Mouse (Mus musculus): ENCODE measurements at regions not wholly inside any gene's neighbourhood (a gene's known extent, or its start where the extent isn't known, plus 50 kb on each side); places are given as distances from the start of the nearest gene placed in this dataset.

DNA sequence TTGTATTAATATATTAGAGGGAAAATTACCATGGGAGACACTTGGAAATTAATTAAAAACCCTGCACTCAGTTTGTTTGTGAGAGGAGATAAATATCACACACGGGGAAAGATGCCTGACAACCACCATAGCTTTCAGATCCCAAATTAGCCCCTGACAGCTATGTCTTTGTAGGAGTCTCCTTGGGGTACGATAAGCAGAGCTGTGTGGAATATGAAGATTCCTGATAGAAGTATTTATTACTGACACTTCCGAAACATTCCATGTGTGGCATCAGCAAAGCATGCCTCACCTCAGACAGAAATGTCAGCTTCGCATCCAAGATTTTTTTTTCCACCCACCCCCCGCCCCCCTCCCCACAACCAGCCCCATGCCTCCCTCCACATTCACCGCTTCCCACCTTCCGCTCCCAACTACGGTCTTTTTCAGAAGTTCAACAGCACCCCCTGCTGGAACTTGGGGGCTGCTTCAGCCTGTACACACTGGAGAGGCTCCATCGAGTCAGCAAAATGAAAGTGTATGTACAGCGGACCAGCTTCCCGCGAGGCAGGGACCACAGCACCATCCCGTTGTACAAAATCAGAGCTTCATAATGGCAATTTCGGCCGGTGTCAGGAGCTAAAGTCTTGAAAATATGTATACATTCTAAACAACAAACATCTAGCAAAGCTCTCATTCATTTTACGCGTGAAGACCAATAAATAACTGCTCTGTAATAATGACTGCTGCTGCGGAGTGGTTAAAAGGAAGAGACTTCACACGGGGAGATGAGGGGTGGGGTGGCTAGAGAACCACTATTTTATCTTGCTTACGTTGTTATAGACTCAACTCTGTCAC, 66.7 kb downstream of the Rwdd3 start:
- DNase-seq (ENCODE audit: low spot score in 2 of 2): peak; percentile 50 to 73

DNA sequence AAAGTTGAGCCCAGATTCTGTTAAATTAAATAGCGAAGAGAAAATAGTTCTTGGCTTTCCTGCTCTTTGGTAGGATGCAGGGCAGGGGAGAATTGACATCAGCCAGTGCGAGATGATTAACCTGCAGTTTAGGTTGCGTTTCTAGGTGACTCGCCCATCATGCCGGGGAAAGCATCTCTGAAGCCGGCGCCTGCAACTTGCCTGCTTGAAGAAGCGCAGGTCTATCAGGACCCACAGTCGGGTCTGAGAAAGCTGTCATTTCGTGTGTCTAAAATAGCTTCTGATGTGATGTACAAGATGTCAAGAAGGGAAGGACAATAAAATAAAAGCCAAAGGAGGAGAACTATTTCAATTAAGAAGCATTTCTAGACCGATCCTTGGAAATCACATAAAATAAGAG, 68.6 kb downstream of the Rwdd3 start:
- no peak for DNase-seq (ENCODE audit: low spot score in 2 of 2)

- DNase-seq (ENCODE audit: low spot score in 2 of 2): no peak
Measured at GRCm38 (mm10) chr3:121102120-121102519, 69.4 kb downstream of the Rwdd3 start.

DNA sequence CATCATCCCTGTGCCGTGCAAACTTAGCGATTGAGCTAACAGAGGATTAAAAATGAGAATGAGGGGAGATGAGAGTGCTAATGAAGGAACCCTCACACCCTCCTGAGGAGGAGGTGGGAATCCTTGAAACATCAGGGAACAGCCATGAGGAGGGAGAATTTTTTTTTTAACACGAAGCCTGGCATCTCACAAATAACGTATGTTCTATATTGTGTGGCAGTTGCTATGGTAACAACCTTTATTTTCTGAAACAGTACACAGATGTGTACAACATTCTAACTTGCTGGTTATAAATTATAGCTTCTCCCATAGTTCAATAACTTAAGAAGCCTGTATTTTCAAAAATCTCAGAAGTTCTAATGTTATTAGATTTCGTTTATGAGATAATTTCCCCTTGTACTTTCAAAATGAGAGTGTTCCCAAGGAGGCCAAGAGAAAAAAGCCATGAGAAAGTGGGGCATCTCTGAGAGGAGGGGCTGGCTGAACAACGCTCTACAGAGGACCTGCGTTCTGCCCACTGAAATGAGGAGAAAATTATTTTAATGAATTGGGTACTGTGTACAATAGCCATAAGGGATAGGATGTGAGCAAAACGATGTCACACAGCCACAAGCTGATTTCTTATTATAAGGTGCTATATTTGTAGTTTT, 71.2 kb downstream of the Rwdd3 start:
- no peak for DNase-seq (ENCODE audit: low spot score in 2 of 2)

GRCm38 (mm10) chr3:121093509-121093908, 78.0 kb downstream of the Rwdd3 start:
- DNase-seq (ENCODE audit: low spot score in 2 of 2): peak in 1 of 2 experiments; percentile 18

DNA sequence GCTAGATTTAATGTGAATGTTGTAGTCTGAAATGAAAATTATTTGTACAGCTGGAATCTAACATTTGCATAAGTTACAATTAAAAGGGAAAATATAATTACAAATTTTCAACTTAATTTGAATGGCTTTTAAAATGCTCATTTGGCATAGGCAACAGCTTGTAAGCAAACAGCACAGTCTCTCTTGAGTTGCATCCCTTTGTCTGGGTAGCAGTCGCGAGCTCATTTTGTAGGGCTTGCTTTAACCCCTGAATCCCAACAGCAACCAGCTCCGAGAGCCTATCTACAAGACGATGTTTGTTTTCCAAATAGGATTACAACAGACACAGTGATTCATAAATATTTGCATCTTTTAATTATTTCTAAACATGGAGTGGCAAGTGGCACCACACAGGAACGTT, 82.8 kb downstream of the Rwdd3 start:
- no peak for DNase-seq (ENCODE audit: low spot score in 2 of 2)

GRCm38 (mm10) chr3:121068676-121069075, 102.8 kb downstream of the Rwdd3 start:
- DNase-seq (ENCODE audit: low spot score in 2 of 2): no peak

- DNase-seq (ENCODE audit: low spot score in 2 of 2): no peak
Measured at GRCm38 (mm10) chr3:121035904-121036549, 135.5 kb downstream of the Rwdd3 start.

DNA sequence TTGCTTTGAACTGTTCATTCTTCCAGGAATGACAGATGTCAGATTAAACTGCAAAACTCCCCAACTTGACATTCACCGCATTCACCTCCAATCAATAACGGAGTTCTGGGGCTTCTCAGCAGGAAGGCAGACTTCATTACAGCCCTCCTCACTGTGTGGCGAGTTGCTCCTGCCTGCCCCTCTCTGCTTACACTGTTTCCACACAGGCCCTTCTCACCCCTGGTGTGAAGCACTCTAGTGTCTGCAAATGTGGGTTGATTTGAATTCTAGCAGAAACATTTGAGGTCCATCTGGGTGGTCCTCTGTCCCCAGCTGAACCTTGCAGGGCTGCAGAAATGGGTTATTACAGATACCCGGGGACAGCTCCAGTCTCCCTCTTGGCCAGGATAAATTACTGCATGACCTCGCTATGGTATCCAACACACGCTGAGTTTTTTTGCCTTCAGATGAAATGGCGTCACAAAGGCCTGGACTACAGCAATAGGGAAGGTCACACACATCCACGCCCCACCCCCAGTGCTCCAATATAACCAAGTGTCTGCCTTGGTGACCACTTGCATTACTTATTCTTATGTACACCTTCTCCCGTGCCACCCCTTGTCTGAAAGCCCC, 145.8 kb downstream of the Rwdd3 start:
- DNase-seq (ENCODE audit: low spot score in 2 of 2): no peak

GRCm38 (mm10) chr3:121024810-121025209, 146.7 kb downstream of the Rwdd3 start:
- no peak for DNase-seq (ENCODE audit: low spot score in 2 of 2)

- DNase-seq (ENCODE audit: low spot score in 2 of 2): no peak
Measured at GRCm38 (mm10) chr3:121021126-121021848, 150.2 kb downstream of the Rwdd3 start.

GRCm38 (mm10) chr3:121009223-121009622, 162.3 kb downstream of the Rwdd3 start:
- no peak for DNase-seq (ENCODE audit: low spot score in 2 of 2)

GRCm38 (mm10) chr3:120983556-120984270, 187.8 kb downstream of the Rwdd3 start:
- no peak for DNase-seq (ENCODE audit: low spot score in 2 of 2)

GRCm38 (mm10) chr3:120982795-120983555, 188.5 kb downstream of the Rwdd3 start:
- DNase-seq (ENCODE audit: low spot score in 2 of 2): no peak

DNA sequence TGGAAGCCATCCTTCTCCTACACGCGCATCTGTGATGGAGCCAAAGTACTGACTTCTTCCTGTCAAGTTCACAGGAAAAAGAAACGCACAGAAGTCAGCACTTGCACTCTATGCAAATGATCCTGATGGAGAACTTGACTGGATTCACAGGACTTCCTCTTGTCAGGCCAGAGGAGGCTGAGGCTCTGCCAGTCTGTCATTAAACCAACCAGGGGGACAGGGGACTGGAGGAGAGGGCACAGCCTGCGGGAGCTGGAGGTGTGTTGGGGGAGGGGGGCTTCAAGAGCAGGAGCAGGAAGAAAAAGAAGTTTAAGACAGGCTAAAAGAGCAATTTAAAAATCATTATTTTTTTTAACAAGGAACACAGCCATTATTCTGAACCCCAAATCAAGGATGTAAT, 189.3 kb downstream of the Rwdd3 start:
- no peak for DNase-seq (ENCODE audit: low spot score in 2 of 2)

DNA sequence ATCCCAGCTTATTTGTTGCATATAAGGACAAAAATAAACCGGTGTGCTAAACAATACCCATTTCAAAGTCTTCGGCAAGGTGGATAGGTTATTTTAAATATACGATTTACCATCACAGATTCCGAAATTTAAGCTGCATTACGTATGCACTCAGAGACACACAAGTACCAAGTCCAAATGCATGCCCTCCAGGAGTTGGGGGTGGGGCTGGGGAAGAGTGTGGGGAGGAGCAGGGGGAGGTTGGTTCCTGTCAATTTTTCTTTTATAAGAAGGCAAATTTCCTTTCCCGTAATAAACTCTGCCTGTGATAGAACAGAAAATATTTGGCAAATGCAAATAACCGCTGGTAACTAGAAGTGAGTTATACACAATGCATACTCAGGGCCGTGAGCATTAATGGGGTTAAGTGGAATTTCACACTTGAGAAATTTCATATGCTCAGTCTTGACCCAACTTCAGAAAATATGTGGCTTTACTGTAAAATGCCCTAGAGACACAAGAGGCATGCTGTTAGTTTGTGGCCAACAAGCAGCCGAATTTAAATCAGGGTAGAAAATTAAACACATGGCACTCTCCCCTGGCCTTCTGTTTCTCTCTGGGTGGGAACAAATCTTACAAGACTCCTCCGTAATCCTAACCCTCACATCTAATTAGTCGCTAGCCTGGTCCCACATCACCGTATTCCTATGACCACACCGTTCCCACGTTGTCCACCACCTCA, 200.6 kb downstream of the Rwdd3 start:
- DNase-seq (ENCODE audit: low spot score in 2 of 2): no peak

DNA sequence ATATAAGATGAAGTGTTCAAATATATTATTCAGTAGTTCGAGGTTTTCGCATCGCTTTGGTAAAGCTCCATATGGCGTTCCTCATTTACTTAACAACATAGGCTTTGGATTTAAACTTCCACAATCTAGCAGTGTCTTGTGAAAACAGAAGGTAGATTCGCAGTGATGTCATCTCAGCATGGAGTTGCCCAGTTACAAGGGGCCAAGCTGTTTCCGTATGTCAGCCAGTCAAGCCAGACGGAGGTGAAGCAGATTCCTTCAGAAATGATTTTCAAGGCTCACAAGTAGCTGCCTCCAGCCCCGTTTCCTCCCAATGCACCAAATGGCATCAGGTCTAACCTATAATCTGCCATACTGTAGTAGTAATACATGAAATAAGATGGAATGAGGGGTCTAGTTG, 224.6 kb downstream of the Rwdd3 start:
- DNase-seq (ENCODE audit: low spot score in 2 of 2): no peak

DNA sequence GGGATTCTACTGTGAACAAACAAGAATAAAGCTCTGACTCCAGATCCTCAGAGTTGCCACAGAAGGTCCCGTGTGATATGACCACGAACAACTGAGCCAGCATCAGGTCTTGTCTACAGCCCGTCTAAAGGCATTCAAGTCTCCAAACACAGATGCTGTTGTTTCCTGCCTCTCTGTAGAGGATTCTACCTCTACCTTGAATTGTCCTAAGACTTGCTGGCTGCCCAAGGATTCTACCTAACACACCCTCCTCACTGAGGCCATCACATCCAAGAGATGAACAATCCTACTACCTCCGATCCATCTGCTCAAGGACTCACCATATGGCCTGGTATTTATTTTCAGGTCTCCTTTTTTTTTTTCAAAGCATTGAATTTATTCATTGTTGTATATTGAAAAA, 237.1 kb downstream of the Rwdd3 start:
- no peak for DNase-seq (ENCODE audit: low spot score in 2 of 2)

- DNase-seq (ENCODE audit: low spot score in 2 of 2): no peak
Measured at GRCm38 (mm10) chr3:120920351-120920750, 251.1 kb downstream of the Rwdd3 start.

DNA sequence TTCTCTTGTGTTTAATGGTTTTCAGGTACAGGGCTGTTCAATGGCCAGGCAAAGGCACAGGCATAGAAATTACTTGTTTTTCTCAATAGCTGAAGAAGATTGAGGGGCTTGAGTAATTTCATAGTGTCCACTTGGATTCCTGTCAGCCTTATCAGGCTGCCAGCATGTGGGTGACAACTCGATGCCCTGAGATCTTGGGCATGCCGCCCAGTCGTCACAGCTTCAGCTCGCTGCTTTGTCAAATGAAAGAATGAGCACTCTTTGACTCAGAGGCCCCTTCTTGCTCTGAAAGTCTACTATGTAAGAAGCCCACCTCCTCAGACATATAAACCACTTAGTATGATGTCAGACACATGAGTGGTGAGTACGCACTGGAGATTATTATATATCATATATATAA, 272.6 kb downstream of the Rwdd3 start:
- DNase-seq (ENCODE audit: low spot score in 2 of 2): no peak
